Mouse (Mus musculus) gastrocnemius, postnatal 25 days (tissue): Measurements from ENCODE around the gene Nav3. TPM values are rescaled to one million over a fixed set of nuclear protein-coding genes. Genes with fewer than 3 reads are reported as not detected.

Experiments
- DNase-seq: peaks from one replicate; pipeline ENCODE4 v3.0.0; 2022
- total RNA-seq, 2 experiments: library from RNA; stranded (reverse); gene quantifications; 1 replicate in 1 of 2; 2 replicates in 1 of 2; pipeline ENCODE4 v1.2.3; 2021

Nav3 gene
- total RNA-seq, 2 experiments from 2014 or later, result 1.6 to 2.9 TPM

- DNase-seq, result no peak
Observed at GRCm38 (mm10) chr10:109672896-109673295, 783.1 kb downstream of the Nav3 start.

- no peak for DNase-seq
Observed at GRCm38 (mm10) chr10:109667453-109667852, 788.6 kb downstream of the Nav3 start.

- DNase-seq, result no peak
Observed at GRCm38 (mm10) chr10:109664629-109665317, 791.2 kb downstream of the Nav3 start.

- no peak for DNase-seq
Observed at GRCm38 (mm10) chr10:109651516-109651915, 804.5 kb downstream of the Nav3 start.

- DNase-seq, result no peak
Observed at GRCm38 (mm10) chr10:109643598-109643997, 812.4 kb downstream of the Nav3 start.

- DNase-seq, result no peak
Observed at GRCm38 (mm10) chr10:109641806-109642205, 814.2 kb downstream of the Nav3 start.

- DNase-seq, result no peak
Observed at GRCm38 (mm10) chr10:109637702-109638101, 818.3 kb downstream of the Nav3 start.
